Mouse (Mus musculus) cerebellum, adult 2 months (tissue): ENCODE data around the gene Fam69a.
A peak's percentile ranks its signal among the peaks of the same experiment; 100 is the strongest.

Experiments
- CTCF ChIP-seq: fragments of 200-500 bp; IDR thresholded peaks from 2 replicates; pipeline ENCODE4 v1.5.1; 2011; ENCODE audit warnings: low read depth, mild to moderate bottlenecking, control low read depth, low read length, moderate library complexity, borderline replicate concordance; ENCODE audit not compliant: insufficient read depth
- POLR2A ChIP-seq: fragments of 200-500 bp; IDR thresholded peaks from 2 replicates; pipeline ENCODE4 v1.6.1; 2011; ENCODE audit warnings: low read length, control low read depth, borderline replicate concordance; ENCODE audit not compliant: insufficient read depth

DNA sequence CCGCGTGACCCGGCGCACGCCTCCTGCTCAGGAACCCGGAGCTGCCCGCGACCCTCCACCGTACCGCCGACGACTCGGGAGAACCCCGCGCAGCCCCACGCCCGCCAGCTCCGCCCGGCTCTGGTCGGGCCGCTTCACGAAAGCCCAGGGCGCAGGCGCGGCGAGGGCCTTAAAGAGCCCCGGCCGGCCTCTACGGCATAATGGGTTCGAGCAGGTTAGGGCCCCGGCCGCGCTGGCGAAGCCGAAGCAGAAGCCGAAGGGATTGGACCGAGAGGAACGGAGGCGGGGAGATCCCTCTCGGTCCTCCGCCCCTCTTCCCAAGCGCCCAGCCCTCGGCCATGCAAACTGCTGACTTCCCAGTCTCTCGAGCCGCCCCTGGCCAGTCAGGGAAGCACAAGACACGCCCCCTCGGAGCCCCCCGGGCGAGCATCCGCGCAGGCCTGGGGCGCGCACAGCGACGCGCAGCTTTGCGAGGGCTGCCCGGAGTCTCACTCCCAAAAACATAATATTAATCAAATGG lies 117.9 kb downstream of the Fam69a start:
- TF ChIP-seq CTCF (no peak), POLR2A (peak; percentile 45; the same call in 1 of the 2 replicates)
